Mouse (Mus musculus): ENCODE results near the gene Gkn2.

The Gkn2 gene

DNA sequence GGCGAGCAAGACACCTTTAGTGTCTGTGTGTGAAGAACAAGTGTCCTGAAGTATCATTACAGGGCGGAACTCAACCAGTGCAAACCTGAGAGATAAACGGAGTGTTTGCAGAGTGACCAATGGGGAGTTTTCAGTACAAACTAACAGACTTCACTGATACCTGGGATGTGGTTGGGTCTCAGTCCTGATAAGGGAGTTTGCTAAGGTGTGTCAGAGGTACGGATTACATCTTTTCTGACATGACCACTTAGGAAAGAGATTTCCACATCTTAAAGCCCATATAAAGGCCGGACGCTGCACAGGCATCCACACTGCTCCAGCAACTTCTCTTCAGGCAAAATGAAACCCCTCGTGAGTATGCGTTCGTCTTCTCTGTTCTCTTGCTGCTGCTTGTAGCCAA, at the start of gene Gkn2:
Gkn2 (plus strand) TSS at position 301 of the 400 bp plus-strand sequence.
- no peak for DNase-seq

DNA sequence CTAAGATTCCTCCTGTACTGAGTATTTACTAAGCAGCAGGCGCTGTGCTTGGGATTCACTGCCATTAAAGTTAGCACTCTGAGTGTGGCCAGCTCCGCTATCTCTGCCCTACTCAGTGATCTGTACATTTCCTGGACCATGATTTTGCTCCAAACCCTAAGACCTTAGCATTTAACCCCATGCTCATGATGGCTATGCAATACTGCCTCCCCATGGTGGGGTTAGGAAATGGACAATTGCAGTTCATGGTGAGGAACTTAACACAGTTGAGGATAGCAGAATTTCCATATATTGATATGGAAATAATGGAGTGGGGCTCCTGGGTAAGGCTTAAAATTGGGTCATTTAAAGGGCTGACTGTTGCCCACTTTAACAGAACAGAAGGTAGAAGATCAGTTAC, 49.8 kb upstream of the Gkn2 start:
- peak in 1 of 2 experiments; percentile 39 for DNase-seq

DNA sequence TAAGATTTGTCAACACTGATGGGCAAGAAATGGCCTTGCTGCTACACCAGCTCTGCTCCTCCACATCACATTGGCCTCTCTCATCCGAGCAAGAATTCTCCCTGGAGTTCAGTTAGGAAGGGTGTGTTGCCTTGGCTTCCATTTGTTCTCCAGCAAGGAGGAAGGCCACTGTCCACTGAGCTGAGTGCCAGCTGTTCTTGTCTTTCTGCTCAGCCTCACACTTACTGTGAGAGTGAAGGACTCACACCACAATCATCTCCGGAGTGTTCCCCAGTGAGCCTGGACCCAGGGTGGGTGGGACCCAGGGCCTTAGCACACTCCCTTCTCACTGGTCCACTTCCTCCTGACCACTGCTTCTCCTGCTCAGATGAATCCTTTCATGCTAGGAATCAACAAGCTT, 46.2 kb upstream of the Gkn2 start:
- DNase-seq: no peak

DNA sequence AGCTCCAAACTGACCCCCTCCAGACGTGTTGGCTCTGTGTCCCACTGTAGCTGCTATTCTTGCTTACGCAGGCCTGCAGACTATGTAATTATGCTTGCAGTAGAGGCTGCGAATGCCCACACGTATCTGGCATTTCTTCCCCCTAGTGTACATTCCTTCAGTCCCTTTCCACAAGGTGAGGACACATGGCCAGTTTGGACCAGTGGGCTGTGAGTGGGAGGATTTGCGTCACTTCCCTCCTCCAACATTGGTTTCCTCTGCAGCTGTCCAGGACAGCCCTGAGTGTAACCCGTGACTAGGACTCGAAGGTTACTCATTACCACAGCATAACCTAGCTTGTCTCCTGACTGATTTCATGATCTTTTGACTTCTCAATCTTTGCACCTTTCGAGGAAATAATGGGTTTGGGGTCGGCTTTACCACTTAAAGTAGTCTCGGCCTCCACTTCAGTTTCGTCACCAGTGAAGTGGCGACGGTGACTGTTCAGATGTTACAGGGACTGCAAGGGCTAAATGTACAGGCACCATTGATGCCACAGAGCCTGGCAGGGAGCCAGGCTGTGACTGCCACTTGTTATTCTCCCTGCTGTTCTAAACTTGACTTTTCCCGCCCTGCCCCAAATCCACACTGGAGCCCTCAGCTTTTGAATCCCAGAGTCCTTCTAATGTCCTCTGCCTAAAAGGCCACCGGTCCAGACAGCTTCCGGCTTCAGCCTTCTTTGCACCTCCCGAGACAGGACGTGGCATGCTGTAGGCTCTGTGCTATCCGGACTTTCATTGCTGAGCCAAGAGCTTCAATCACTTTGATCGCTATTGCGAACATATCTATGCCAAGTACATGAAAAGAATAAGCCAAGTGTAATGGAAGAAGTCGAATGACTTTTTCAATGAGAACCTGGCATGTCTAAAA, 44.6 kb upstream of the Gkn2 start:
- DNase-seq: peak; percentile 63 to 73

DNA sequence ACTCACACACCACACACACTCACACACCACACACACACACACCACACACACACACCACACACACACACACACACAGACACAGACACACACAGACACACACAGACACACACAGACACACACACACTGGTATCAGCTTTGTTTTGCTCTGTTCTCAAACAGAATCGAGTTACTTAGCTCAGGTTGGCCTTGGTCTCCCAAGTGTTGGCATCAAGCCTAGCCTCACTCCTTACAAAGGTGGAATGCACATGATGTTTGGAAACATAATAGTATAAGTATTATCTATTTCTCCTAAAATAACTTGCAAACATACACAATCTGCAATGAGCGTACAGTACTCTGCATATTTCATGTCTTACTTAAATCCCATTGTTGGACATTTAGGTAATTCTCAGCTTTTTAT, 40.8 kb upstream of the Gkn2 start:
- no peak for DNase-seq

DNA sequence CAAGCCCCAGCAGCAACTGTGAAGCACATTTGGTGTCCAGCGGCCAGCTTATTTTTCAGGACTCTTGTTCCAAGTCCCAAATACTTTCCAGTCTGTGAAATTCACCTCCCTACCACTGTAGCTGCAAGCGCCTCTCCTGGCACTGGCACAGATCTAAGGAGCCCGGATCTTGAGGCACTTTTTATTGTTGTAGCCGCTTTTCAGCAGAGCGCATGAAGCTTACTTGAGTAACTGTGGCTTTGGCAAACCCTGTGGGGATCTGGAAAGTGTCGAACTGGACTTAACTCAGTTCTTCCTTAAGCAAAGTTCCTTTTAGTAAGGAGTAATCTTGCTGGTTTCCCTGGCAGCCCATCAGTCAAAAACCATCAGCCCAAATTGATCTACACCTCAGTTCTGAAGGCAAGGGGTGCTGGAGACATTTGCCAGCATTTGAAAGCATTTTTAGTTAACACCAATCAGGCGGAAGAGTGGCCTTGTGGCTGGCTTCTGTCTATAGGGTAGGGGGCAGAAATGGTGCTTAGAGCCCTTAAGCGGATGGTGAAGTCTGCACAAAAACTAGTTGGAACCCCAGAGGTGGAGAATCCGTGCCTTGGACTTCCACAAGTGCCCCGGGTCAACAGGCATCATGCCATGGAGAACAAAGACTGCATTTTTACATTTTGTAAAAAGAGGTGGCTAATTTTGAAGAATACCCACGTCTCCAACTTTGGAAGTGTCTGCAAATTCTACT, 38.6 kb upstream of the Gkn2 start:
- no peak for DNase-seq

DNA sequence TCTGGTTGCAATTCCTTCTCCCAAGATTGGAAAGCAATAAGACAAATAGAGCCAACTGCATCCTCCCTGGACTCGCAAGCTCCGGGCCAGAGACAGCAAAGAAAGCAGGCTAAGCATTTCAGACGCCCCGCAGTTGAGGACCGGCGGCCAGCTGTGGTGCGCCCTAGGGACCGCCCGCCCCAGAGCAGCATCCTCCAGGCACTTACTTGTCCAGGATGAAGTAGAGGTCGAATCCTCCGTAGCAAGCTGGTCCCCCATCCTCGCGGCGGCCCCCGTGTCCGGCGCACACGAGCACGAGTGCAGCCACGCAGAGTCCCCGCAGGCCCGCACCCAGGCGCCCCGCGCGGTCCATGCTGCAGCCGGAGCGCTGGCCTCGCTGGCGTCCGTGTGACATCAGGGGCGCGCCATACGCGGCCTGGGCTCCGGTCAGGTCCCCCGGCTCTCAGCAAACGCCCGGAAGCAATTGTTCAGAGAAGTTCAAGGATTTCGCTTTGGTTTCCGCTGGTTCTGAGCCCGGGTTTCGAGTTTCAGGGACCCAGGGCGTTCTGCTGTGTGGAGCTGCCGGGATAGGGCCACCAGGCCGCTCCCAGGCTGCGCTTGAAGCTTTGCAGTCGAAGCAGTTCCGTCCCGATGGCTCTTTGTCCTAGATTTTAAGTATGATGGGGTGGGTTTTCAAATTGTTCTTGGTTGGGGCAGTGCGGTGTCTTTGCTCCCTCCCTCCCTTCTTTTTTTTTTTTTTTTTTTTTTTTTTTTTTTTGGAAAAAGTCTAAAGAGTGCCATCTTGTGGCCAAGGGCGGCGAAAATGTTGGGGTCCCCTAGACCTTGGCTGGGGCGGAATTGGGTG, 37.8 kb upstream of the Gkn2 start, which contains the start of gene Antxr1:
Antxr1 (minus strand) TSS at position 731 of the 844 bp plus-strand sequence.
- DNase-seq: peak in 1 of 2 experiments; percentile 31

DNA sequence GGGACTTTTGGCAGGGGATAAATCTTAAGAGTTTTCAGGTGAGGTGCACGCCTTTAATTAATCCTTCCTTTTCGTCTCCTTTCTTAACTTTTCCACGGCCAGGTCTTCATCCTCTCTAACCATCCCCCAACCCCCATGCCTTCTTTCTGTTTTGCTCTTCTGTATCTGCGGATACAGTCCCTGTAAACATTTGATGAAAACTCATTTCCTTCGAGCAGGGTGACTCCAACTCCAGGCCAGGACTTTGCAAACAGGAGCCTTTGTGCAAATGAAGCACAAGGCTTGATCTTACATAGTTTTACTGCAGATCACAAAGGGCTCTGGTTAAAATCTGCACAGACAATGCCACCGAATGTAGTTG, 37.2 kb upstream of the Gkn2 start:
- DNase-seq: no peak

DNA sequence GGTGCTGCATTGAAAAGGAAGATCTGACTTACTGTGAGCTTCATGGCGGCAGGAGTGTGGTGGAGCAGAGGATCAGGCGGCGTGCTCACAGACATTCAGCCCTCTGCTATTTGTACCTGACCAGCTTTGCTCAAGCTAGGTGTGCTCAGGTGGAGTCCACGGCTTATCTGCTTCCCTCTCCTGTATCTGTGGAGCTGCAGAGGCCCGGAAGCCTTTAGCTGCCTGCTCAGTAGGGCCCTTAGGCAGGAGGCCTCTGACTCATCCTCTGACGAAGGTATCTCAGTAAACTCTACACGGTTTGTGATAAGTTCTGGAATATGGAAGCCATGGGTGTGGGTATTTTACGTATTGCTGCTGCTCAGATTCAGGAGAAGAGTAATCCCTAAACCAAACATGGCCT, 22.3 kb upstream of the Gkn2 start, which contains the start of gene Gkn1:
Gkn1 (minus strand) TSS at position 114 of the 400 bp plus-strand sequence.
- DNase-seq: no peak

- no peak for DNase-seq
These were observed 18.7 kb upstream of the Gkn2 start for GRCm38 (mm10) chr6:87354441-87354840.

- no peak for DNase-seq
These were observed 3.9 kb upstream of the Gkn2 start for GRCm38 (mm10) chr6:87369223-87369622.

DNA sequence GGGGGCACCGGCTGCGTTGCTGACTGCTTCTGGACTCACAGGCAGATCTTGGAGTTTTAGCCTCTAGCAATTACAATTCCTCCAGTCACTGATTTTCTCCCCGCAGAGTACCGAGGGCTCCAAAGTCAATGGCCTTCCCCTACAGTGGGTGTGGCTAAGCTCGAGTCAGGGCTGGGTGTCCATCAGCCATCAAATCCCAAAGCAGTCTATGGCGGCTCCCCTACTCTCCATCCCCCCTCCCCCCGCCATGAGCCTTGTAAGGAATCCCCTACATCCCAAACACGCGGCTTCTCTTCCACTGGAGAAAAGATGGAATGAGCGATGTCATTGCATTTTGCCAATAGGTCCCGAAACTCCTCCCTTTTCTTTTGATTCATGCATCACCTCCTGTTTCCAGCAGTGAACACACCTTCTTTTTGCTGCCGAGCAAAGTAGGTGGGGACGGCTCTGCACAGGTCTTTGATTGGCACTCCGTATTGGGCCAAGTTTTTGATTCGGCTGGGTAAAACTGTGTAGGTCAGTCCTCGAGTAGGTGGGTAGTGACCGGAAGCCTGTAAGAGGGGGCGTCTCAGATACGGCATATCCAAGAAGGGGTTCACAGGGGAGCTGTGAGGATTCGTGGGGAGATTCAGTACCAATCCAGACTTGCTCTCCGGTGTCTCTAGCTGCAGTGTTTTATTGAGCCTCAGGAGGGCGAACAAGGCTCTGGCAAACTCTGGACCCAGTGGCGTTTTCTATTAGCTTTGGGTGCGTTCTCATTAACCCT, 11.0 kb downstream of the Gkn2 start:
- peak in 1 of 2 experiments; percentile 27 for DNase-seq

DNA sequence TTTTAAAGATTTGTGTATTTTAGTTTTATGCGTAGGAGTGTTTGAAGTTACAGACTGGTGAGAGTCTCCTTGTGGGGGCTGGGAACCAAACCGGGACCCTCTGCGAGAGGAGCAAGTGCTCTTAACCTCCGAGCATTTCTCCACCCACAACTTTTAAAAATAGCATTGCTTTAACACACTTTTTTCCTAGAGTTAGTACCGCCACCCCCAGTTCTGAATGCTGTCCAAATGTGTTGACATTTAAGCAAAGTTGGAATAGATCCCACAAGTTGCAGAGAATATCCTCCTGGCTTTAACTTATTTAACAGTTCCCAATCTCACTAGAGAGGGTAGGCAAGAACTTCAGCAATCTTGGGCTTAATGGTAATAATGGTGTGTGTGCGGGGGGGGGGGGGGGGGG, 11.6 kb downstream of the Gkn2 start:
- DNase-seq: no peak

GRCm38 (mm10) chr6:87386203-87386602, 13.0 kb downstream of the Gkn2 start:
- peak; percentile 28 to 62 for DNase-seq

GRCm38 (mm10) chr6:87386681-87387080, 13.5 kb downstream of the Gkn2 start:
- DNase-seq: no peak

DNA sequence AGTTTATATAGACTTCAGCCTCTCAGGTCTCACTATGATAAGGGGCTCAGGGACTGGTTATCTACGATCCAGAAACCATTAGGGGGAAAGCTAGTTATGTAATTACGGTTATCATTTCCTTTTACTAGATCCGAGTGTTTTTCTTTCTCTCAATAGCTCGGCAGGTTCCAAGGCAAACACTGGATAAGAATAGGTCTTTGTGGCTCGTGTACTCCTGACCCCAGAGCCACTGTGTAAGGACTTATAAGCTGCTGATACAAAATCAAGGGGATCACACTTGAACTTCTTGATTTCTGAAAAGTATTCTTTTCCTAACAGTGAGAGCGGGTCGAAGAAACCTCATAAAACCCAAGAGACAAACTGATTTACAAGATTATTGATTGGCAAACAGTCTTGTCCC, 15.7 kb downstream of the Gkn2 start, which contains the start of gene Gkn3:
Gkn3 (minus strand) TSS at position 59 of the 400 bp plus-strand sequence.
- no peak for DNase-seq

- DNase-seq: no peak
These were observed 16.4 kb downstream of the Gkn2 start for GRCm38 (mm10) chr6:87389455-87389989.

DNA sequence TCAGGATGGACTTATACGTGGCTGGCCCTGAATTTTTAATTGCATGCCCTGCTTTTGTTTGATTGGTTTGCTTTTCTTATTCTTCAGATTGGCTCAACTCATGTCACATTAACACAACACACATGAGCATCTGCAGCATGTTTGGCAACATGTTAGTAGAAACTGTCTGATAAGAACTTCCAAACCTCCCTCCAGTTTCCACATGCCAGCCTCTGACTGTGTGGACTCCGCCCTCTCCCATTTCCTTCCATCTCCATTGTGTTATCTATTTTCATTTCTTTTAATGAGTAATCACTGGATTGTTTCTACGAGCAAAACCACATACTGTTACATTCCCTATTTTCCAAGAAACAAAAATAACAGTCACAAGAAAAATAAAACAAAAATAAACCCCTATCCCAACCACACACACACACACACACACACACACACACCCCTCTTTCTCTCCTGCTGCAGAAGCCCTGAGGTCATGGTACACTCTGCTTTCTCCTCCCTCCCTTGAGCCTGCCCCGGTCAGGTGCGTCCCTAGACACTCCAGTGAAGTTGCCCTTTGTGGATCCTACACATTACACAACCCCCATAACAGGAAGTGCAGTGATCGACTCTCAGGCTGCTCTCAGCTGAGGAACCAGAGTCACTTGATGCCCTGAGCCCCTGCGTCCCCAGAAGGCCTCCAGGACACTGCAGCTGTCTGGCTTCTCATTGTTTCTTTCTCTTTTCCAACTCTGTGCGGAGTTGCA, 20.5 kb downstream of the Gkn2 start:
- peak in 1 of 2 experiments; percentile 34 for DNase-seq

GRCm38 (mm10) chr6:87394783-87395182, 21.6 kb downstream of the Gkn2 start:
- DNase-seq: peak in 1 of 2 experiments; percentile 17

DNA sequence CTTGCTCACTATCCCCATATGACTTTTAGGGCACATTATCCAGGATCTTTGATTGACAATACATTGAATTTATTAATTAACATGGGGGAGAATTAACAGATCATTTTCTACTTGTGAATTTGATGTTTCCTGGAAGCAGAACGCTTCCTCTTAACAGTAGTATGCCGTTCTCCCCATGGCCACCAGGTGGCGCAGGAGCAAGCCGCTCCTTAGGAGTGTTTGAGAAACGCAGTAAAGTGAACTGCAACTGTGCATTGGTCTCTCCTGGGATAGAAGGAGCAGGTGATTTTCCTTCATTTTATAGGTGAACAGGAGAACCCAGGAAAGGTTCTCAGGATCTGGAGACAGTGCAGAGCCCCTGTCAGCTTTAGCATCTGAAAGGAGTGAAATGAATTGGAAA, 26.0 kb downstream of the Gkn2 start:
- peak in 1 of 2 experiments; percentile 78 for DNase-seq

All from kidney, adult 8-10 months (tissue).